Mouse (Mus musculus): ENCODE measurements at regions not wholly inside any gene's neighbourhood (a gene's known extent, or its start where the extent isn't known, plus 50 kb on each side); places are given as distances from the start of the nearest gene placed in this dataset.
A peak's percentile ranks its signal among the peaks of the same experiment; 100 is the strongest.
"Not testable (repeated sequence)": the region's sequence is repeated elsewhere in the genome, so short reads cannot be mapped to it uniquely, and the experiment has no call there.

DNA sequence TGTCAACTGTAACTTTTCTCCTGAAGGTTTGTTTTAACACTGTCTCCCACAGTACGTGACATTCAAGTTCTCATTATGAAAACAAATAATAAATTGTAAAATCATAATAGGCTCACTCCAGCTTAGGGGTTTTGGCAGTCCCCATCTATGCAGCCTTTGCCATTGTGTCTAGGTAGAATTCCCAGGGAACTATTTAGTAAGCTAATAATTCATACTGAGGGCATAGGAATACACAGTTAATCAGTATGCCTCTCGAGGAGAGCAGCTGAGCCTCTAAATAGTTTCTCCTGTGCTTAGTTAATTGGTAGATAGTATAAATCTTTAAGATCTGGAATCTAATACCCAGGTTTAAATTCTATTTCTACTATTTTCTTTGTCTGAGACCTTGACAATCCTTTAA is 191.7 kb downstream of the Tprg start:
- no peak for DNase-seq

DNA sequence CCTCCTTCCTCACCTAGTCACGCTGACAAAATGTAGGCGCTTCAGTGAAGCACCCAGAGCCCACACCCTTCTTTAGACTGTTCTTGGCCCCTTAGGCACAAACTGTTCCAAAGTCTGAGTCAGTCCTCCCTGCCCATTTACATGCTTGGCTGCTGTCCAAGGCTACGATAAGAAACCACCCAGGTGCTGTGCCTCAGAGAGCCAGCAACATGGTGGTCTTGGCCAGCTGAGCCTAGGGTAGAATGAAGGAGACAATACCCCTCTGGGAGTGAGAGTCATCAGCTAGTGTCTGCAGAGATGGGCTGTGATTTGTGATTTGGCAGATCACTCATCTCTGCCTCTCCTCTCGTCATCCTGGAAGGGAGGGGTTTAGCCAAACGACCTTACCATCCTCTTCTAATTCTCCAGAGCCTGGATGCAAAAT is 197.2 kb downstream of the Tprg start:
- peak; percentile 1 to 9 for DNase-seq

DNA sequence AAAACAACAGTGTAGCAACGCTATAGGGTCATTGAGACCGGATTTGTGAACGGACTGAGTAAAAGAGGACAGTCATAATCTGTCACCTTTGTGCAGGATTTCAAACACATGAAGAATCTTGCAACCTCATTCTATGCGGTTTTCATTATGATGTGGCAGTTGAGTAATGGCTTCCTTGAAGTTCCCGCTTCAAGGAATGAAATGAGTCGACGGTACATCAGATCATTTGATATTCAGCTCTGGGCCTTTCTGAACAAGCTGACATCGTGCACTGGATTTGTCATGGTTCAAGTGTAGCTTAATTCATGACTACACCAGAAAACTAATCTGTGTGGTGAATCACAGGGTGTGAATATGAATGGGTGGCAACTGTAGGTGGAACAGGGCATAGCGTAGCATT is 198.4 kb downstream of the Tprg start:
- DNase-seq: no peak

DNA sequence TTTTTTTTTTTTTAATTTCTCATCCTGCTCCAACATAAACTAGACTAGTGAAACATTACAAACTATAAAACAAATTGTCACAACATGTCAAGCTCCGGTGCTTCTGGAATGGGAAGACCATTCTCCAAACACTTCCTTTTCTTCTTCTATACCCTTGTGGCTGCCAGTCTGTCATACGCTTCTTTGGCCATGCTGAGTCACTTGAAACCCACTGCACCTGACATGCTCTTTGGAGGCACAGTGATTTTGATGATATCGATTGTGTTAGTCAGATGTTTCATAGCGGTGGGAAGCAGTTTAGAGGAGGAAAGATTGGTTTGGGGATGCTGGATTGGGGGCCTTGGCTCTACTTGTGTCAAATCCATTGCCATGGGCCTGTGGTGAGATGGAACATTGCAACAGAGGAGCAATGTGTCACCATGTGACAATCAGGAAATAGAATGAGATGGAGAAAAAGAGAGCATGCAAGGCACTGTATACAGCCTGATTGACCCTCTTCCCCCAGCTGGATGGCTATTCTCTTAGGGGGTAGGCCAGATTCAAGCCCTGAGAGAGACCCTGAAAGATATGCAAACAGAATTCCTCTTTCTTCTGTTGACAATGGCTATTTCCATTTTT is 197.0 kb upstream of the Trp63 start:
- DNase-seq: no peak

DNA sequence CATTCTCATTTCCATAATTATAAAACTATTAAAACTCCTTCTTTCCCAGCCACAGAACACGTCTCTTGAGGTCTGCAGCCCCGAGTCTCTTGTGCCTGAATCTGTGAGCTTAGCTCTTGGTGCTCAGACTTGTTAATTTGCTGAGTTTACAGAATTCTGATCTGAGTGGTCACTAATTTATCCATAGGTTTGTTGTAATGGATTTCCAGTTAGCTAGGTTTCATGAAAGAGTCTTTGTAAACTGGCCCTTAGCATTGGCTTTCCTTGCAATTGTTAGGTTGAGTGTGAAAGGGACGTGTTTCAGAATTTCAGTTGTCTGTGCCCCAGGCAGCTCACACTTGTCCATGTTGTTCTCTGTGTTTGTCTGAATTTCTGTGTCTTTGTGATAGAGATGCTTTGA is 192.7 kb upstream of the Trp63 start:
- no peak for DNase-seq

DNA sequence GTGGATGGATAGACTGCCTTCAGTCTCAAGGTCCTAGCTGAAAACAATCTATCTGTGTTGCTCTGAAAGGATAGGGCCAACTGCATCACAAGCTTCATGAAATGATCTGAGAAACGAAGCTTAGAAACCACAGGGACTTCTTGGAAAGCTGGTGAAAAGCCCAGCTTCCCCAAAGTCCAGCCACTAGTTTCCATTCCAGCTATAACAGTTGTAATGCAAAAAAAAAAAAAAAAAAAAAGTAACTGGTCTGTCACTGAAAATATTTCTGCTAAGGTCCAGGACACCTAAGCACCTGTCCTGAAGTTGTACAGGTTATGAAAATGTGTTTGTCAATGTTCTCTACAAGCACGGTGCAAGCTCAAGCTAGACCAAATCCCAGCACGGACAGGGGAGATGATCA is 189.4 kb upstream of the Trp63 start:
- DNase-seq: no peak

DNA sequence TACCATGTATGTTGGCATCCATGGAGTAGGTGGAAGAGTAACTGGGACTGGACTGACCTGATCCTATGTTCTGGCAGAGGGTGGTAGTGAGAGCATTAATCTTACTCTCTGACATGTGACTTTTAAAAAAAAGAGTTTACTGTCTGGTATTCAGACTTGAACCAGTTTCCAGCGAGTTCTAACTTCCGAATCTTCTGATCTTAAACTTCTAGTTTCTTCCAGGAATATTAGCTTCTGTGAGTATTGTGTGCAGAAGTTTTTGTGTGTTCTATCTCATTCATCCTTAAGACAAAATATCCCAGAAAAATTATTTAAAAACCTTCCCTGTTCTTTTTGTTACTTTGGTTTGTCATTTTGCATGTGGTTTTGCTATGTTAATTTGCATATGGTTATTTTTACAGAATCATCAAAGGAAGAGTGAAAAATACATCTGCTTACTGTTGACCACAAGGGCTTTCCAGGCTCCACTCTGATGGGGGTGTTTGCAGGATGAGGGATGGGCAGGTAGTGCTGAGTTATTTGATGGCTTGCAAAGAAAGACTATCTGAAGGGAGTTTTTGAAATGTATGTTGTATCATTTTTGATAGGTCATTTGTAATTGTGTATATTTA is 187.9 kb upstream of the Trp63 start:
- no peak for DNase-seq

DNA sequence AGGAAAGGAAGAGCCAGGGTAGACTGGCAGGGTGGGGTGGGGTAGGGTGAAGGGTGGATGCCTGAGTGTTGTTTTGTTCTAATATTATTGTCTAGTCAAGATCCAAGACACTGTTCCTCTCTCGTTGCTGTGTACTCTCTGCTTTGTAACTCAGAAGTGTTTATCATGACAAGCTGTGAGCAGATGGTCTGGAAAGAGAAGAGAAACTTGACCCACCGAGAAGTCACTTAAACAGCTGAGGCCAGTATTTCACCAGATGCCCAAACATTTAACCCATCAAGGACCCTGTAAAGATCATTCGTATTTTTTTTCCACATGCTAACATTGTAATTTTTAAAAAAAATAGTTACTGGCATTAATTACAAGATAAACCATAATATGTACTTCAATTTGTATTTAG is 178.7 kb upstream of the Trp63 start:
- DNase-seq: no peak

DNA sequence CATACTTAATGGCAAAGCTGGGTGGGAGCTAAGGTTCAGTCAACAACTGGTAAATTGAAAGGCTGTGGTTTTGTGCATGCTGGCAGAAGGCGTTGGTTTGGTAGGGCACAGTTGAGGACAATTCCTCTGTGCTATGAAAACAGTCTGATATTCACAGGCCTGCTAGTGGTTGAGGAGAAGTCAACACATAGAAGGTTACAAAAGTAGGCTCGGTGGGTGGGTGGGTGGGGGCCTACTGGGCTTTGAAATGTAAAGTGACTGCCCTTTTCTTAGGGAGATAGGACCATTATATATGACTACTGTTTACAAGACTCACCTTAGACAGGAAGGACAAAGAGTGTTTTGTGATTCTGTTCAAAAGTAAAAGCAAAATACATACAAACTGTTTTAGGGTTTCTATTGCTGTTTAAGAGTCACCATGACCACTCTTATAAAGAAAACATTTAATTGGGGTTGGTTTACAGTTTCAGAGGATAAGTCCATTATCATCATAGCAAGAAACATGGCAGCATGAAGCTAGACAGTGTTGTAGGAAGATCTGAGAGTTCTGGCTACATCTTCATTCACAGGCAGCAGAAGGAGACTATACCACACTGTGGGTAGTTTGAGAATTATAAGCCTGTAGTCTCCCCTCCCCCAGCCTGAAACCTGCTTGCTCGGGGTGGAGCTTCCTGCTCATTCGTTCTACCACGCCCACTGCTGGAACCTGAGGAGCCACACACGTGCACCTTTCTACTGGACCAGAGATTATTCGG is 166.3 kb upstream of the Trp63 start:
- no peak for DNase-seq

DNA sequence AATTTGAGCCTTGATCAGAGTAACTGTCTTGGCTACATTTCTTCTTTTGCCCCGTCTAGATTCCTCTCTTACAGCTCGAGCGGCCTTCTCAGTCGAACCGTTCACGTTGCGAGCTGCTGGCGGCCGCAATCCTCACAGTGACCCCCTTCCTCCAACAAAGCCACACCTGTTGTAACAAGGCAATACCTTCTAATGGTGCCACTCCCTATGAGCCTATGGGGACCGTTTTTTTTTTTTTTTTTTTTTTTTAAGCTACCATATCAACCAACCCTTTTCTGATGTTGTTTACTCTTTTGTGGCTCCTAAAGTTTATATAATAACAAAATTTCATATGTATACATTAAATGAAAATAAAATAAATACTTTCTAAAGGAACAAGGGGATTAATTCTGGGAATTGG is 160.4 kb upstream of the Trp63 start:
- DNase-seq: not testable (repeated sequence)

DNA sequence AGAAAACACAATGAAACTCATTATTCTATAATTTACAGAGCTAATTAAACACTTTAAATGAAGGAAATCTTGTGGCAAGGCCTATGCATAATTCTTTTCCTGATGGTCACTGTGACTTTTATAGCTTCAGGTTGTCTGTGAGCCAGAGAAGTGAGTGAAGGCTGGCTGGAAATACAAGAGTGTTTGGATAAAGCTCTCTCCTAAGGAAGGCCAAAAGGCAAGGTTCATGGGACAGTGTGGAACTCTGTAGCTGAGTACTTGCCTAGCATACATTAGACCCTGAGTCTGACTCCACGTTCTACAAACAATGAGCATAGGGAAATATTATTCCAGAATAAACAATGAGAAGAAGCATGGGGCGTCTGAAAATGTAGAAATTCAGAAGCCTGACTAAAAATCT is 159.9 kb upstream of the Trp63 start:
- peak in 1 of 2 experiments; percentile 1 for DNase-seq

DNA sequence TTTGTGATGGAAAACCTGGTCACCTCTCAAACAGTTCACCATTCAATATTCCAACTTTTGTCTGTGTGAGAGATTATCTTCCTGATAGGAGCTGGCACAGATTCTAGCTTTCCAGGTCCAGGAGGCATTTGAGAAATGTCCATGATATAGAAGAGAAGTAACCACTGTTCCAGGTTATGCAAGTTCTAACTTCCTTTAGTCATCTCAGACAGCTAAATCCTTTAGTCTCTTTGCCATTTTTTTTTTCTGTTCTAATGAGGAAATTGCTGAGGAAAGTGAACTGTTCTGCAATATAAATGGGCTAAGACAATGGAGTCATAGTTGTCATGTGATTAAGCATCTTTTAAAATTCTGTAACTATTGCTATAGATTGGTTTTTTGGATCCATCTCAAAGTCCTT is 155.7 kb upstream of the Trp63 start:
- no peak for DNase-seq

DNA sequence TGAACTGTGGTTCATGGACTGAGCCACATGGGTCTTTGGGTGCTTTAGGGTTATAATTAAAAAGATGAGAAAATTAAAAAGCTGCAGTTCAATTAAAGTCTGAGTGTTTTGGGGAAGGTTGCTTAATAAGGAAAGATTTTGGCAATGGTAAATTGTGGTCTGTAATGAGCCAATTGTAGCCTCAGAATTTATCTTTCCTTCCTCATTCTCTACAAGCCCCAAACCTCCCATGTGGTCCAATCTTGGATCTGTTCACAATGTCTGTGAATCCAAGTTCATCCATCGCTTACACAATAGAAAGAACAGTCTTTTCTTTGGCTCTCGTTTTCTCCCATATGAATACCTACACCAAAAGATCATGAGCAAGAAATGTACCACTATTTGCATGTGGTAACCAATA is 155.2 kb upstream of the Trp63 start:
- DNase-seq: no peak

DNA sequence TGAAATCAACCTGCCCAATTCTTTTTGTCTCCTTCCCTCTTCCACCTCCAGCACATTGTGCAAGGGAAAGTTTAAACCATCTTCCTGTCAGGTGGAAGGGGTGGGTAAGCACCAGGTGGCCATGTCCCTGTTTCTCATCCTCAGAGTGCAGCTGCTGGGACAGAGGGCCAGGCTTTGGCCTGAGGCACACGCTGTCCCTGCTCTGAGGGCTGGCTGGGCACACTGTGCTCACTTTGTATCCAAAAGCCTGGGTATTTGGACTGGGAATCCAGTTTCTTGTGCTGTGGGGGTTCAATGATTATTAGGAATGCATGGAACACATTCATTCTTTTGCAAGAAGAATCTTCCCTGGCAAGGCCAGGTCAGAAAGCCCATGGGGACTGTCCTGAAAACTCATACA is 153.9 kb upstream of the Trp63 start:
- no peak for DNase-seq

DNA sequence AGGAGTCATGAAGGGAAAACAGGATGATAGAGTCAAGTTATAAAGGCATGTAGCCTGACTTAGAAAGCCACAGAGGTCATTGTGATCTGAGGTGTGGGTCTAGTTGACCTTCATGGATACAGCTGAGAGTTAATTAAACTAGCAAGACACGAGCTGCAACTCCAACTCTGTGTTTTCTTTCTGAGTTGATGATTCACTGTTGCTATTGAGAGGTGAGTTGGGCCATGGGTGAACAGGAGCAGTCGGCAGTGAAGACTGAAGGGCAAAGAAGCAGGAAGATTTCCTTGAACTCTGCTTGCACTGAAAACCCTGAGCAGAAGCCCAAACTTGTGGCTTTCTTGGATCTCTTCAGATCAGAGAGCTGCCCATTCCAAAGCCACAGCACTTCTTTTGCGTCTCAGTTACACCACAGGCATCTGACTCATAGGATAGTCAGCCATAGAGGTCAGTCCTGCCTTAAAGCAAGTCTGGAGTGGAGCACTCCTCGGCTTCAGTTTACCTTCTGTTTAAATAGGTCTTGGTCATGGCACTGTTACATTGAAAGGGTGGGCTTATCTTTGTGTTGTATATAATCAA is 151.7 kb upstream of the Trp63 start:
- peak; percentile 8 to 22 for DNase-seq

DNA sequence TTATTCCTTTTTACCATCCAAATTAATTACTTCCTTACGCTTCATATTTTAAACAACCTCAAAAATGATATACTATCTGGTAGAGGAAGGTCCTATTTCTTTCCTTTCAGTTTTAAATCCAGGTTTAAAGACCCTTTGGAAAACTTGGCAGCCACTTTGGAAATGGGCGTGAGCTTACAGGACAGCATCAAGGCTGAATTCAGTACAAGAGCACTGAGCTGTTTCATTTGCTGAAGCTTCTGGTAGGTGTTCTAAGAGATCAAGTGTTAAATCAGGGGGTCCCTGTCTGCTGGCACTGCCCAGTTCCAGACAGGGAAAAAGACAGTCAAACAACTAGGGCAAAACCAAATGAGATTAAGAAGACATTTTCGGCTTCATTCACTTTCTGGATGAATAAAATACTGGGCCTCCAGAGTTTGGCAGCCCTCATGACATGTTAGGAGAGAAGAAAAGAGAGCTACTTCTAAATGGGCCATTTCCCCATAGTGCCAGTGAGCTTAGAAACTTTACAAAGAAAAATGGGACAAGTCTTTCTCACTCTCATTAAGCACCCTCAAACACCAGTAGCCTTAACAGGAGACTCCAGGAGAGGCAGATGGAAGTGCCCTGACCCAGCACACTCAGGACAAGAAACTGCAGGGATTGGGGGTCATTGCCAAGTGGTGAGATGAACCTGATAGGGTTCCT is 150.9 kb upstream of the Trp63 start:
- DNase-seq: peak in 1 of 2 experiments; percentile 4

DNA sequence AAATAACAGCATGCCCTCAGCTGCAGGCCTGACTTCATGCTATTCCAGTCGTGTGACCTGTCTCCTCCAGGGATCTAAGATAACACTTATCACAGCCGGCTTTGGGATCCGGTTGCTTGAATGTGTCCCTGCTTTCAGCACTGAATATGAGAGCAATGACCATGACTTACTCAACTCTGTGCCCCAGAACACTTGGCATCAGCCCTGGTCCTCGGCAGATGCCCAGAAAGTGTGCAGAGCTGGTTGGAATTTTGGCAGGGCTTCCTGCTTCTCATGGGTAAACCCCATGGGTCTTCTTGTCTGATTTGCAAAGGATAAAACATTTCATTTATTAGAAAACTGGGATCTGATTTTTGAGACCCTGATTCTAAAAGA is 150.4 kb upstream of the Trp63 start:
- peak; percentile 56 to 83 for DNase-seq

DNA sequence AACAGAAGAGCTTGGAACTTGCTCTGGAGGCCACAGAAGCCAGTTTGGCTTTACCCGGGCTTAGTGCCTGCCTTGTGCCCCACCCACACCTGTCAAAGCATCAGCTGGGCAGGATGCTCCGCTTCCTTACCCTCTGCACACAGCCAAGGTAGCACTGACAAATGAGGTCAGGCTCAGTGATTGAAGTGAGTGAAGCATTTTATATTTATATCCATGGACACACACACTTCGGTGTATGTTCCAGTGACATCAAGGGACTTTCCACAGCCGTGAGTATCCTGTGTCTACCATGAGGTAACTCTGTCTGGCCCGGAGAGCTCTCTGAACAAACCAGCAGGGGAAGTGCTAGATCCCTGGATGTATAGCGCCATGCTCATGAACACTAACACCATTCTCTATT is 147.0 kb upstream of the Trp63 start:
- DNase-seq: no peak

DNA sequence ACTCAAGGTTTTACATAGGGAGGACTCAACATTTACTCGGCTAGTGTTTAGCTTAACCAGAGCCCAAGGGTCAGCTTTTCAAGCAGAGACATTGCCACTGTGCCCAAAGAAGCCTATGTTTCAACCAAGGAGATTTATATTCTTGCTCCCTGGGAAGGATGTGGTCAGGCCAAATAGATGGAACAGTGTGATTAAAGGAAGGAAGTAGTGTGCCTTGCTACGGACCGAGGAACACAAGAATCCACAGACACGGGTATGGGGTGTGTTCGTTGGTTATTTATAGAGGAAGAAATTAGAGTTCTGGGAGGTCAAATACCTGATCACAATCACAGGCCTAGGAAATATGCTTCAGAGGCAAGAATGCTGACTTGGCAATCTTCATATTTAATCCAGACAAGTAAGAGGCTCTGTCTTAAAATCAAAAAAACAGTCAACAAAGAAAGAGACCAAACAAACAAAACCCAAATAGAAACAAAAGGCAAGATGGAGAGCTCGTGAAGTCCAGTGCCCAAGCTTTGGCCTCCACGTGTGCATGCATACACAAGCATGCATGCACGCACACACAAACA is 133.9 kb upstream of the Trp63 start:
- DNase-seq: no peak

DNA sequence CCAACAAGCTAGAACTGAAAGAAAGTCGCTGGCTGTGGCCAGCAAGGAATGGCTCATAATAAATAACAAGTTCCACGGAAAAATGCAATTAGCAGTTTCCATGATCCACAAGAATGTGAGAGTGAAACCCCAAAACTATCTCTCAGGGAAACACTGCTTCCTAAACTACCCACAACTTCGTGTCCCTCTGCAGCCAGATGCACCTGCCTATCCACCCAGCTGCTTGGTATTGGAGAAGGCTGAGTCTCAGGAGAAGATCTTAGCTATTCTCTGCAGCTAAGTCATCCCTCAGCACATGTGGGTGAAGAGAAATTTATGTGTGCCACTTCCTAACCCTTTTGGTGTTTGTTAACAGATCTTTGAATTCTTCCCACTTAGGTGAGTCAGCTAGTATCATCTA is 126.4 kb upstream of the Trp63 start:
- no peak for DNase-seq

DNA sequence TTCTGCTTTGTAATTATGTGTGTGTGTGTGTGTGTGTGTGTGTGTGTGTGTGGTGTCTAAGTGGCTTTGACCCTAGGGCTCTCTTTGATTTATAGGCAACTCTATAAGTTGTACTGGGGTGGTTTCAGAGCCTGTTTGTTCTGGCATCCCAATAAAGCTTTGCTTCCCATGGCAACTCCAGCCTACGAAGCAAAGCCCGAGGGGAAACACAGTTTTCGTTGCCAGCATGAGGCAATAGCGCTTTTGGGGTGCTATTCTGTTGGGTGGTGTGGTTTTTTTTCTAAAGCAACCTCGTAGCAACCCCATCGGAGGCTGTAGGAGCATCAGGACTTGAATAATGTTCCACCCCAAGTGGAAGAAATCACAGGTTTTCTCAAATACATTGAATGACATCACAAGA is 103.3 kb upstream of the Trp63 start:
- no peak for DNase-seq

DNA sequence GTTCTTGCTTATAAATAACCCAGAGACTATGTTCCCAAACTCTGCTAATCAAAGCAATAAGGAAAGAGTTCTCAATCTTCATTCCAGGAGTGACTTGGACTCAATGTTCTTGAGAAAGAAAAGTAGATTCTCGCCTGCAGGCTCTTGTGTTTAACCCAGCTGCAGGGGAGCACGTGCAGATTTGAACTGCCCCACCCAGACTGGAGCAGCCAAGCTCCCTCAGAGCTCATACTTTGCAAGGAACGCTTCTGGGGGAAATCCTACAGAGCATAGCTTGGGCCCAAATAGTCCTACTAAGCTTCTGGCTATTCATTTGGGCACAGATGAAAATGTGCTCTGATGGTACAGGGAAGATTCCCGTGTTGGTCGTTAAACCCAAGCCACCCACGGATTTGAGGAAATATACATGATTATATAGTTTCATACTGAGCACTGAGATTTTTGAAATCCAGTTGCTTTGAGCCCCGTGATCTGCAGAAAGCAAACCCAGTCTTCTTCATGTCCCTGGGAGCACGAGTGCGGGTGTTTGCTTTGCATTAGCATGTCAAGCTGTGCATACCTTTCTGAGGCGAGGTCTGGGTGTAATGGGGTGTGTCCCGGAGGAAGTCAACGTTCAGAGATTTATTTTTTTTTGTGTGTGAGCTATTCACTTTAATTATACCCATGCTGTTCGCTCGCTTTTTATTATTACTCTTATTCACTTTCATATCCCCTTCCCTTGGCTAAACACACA is 99.1 kb upstream of the Trp63 start:
- no peak for DNase-seq

All from kidney, postnatal 36 days (tissue).